Mouse (Mus musculus) urinary bladder, adult 18-20 months (tissue): ENCODE measurements at regions not wholly inside any gene's neighbourhood (a gene's known extent, or its start where the extent isn't known, plus 50 kb on each side); places are given as distances from the start of the nearest gene placed in this dataset.
A peak's percentile ranks its signal among the peaks of the same experiment; 100 is the strongest.

Source experiments
- DNase-seq, 2 experiments: peaks; one replicate each; pipeline ENCODE4 v3.0.0; 2022; ENCODE audit warnings: low spot score in 2 of 2, mixed read lengths in 2 of 2

DNA sequence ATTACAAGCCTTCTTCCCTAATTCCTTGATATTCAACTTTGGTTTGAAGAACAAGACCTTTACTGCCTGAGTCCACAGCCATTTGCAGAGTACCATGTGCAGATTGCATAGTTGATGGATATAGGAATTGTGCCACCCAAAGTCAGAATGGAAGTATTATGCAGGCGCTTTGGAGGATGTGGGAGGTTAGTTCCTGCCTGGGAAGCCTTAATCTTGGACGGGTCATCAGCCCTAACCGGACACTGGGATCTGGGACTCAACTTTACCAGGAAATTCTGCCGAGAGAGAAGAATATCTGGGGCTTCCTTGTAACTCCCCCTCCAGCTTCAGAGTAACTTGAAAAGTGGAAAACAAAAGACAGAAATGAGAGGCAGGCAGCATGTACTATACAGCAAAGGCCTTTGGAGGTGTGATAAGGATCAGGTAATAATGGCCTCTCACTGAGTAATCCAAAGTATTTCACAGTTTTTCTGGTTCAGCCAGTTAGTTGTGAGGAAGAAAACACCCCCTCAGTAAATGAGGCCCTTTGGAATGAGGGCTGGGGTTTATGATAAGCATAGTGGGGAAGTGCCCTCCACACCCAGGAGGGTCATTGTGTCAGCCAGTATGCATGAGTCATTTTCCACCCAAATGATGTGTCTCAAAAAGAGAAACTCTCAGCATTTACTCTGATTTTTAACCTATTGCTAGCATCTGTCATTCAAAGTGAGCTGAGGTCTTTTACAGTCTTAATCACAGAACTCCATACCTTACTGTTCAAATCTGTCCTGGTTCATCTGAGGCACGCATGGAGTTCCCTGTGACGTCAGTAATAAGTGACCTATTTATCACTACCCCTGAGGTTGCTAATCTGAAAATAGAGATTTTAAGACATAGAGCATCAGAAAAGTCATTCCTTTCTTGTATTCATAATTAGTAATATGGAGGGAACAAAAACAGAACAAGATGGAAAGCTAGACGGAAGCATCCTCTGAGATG lies 91.7 kb upstream of the Klf6 start:
- peak; percentile 9 to 22 for DNase-seq

- DNase-seq, result no peak
Observed at GRCm38 (mm10) chr13:5773811-5774210, 87.5 kb upstream of the Klf6 start.

DNA sequence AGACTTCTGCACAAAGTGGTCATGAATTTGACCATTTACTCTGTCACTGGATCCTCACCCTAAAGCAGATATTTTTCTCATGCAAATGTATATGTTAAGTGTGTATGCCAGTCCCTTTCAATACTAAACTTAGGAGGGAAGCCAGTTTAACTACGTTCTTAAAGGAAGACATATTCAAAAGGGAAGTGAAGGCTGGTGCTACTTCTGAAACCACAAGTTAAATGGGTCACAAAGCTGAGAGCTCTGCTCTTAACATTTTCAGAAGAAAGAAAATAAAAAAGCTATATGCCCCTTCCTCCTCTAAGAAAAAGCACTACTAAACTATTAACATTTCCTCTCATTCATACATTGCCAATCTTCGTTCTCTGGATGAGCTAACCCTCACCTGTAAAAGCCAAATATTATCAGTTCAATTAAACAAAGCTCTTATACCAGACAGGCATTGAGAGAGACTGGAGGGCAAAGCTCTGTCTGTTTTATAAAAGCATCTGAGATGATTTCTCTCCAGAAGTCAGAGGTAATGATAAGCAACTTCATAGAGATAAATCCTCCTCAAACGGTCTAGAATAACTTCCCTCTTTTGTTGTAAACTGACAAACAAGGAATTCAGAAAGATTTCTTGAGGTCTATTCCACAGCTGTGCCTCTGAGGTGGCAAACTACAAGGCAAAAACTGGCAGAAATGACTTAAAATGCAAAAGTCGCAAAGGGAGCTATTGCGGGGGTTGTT lies 82.7 kb upstream of the Klf6 start:
- DNase-seq, result no peak

DNA sequence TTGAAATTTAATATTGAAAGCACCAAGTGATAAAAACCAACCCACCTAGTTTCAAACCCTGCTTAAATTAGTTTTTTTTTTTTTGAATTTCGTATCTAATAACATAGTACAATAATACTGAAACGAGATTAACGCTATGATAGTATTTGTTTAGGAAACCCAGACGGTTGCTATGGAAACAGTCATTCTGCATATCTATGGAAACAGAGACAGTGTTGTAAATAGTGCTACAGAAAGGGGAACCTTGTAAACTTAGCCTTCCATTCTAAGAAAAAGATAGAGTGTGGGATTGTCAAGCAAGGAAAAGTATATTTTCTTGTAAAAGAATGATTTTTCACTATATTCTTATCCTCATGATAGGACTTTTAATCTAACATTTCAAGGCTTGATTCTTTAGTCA lies 81.9 kb upstream of the Klf6 start:
- no peak for DNase-seq

DNA sequence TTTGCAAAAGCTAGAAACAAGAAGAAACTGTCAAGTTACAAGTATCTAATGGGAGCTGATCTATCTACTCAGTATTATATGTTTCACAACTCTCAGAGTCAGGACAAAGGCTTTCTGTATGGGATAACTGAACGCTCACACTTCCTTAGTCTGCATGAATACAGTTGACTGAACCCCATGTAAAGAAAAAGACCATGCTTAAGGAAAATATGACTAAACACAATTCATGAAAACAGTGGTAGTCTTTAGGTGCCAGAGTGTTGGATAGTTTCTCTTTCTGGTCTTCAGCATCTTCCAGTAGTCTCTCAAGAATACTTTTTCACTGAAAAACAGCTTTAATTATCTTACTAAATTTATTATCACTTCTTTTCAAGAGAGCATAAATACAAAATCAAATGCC lies 78.7 kb upstream of the Klf6 start:
- no peak for DNase-seq

GRCm38 (mm10) chr13:5787114-5787513 lies 74.2 kb upstream of the Klf6 start:
- no peak for DNase-seq

GRCm38 (mm10) chr13:5789302-5789701 lies 72.0 kb upstream of the Klf6 start:
- DNase-seq, result no peak

DNA sequence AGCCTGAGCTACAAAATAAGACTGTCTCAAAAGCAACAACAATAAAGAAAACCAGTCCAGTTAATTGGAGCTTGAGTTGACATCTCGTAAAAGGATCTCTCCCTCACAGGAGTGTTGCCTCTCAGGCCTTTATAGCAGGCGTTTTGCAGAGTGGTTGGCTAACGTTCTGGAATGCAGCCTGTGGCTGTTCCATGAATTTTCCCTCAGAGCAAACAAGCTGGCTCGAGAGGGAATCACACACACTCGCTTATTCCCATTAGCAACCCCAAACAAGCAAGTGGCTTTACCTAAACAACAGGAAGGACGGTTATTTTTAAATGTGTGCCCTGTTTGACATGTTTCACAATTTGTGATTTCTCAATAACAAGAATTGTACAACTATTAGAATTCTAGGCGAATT lies 59.2 kb upstream of the Klf6 start:
- DNase-seq, result no peak

DNA sequence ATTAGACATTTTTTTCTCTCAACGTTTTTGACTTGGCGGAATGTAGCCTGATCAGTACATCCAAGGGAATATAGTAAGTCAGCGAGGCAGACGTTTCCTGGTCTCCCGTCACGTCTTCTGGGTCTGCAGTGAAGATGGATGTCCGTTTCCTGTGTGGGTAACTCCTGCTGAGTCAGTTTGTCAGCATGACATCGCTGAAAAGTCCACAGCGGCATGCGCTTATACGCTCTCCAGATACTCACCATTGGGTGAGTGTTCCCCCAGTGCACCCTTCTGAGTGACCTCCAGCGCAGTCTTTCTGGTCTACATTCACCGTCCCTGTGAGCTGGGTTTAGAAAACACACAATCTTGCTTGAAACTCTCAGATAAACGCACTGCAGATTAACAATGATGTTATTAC lies 58.5 kb upstream of the Klf6 start:
- no peak for DNase-seq

GRCm38 (mm10) chr13:5803540-5804380 lies 57.5 kb upstream of the Klf6 start:
- DNase-seq, result peak; percentile 45 to 70

GRCm38 (mm10) chr13:5804381-5804941 lies 56.8 kb upstream of the Klf6 start:
- no peak for DNase-seq

- no peak for DNase-seq
Observed at GRCm38 (mm10) chr13:5808380-5808779, 52.9 kb upstream of the Klf6 start.
